16 mouse cellular contexts compared by ENCODE assay signal in genomic region chr6:117652012-117652411, GRCm38 (mm10).
DNase-seq lines count a peak whose midpoint lies in the region; ATAC-seq and TF ChIP-seq lines count a peak whose summit lies in the region.
"Had no signal": no experiment of that assay in that cellular context is flagged by ENCODE, and none has a peak within 500 bp of the region (broad histone marks: within the 10 kb centered on the region; RNA-seq: fewer than 3 reads in every experiment).

No protein-coding gene starts in this region.

- peak; percentile 96 for DNase-seq in heart, adult 11 months
- DNase-seq in heart, postnatal 25 days (ENCODE audit: low spot score): no peak
- peak; percentile 49 for DNase-seq in 3134 (ENCODE audit: extremely low read depth, insufficient read length, low spot score)
- DNase-seq in embryonic facial prominence, embryonic 10.5 days (ENCODE audit: low spot score): no peak
- no peak for DNase-seq in limb, embryonic 10.5 days (ENCODE audit: low spot score)
- DNase-seq in embryo, embryonic 10 days (ENCODE audit: low spot score): no peak
- DNase-seq: adrenal gland, adult 2 months; cerebellum, adult 2 months; embryo, embryonic 11 days; gastrocnemius, postnatal 14 days; thymus, postnatal 4 days had no signal

- no peaks in the 10 kb centered on the region for H3K36me3 ChIP-seq in embryonic facial prominence, embryonic 10.5 days (replicated peaks)
- no peaks in the 10 kb centered on the region for H3K36me3 ChIP-seq in limb, embryonic 10.5 days
- H3K36me3 ChIP-seq in midbrain, embryonic 13.5 days: no peaks in the 10 kb centered on the region
- no peaks in the 10 kb centered on the region for H3K36me3 ChIP-seq in intestine, postnatal 0 days (ENCODE audit: control insufficient read depth, insufficient read depth)
- H3K36me3 ChIP-seq: midbrain, embryonic 12.5 days had no signal

- H3K9ac ChIP-seq in midbrain, embryonic 13.5 days (replicated peaks): no peak overlapping the region
- H3K9ac ChIP-seq in intestine, postnatal 0 days (ENCODE audit: low read depth, low read length): no peak overlapping the region
- H3K9ac ChIP-seq: midbrain, embryonic 12.5 days had no signal

- H3K9me3 ChIP-seq in embryonic facial prominence, embryonic 10.5 days: no peaks in the 10 kb centered on the region
- H3K9me3 ChIP-seq in limb, embryonic 10.5 days (replicated peaks): no peaks in the 10 kb centered on the region
- no peaks in the 10 kb centered on the region for H3K9me3 ChIP-seq in midbrain, embryonic 13.5 days
- H3K9me3 ChIP-seq in intestine, postnatal 0 days (ENCODE audit: control insufficient read depth): no peaks in the 10 kb centered on the region
- H3K9me3 ChIP-seq: midbrain, embryonic 12.5 days had no signal

- H3K27ac ChIP-seq in embryonic facial prominence, embryonic 10.5 days (replicated peaks): peak overlapping the region; percentile 42
- H3K27ac ChIP-seq in limb, embryonic 10.5 days: peak overlapping the region; percentile 22; the same call in 1 of the 2 replicates
- H3K27ac ChIP-seq in midbrain, embryonic 13.5 days: no peak overlapping the region
- no peak overlapping the region for H3K27ac ChIP-seq in intestine, postnatal 0 days (ENCODE audit: low read depth, low read length)
- H3K27ac ChIP-seq: macrophage; midbrain, embryonic 12.5 days had no signal

- no peak overlapping the region for H3K4me2 ChIP-seq in midbrain, embryonic 13.5 days (replicated peaks)
- H3K4me2 ChIP-seq in intestine, postnatal 0 days (replicated peaks; ENCODE audit: low read depth): no peak overlapping the region
- H3K4me2 ChIP-seq: liver, embryonic 11.5 days; midbrain, embryonic 12.5 days had no signal

- WGBS in embryonic facial prominence, embryonic 10.5 days: 54% methylated on average over 3 of the region's 3 CpGs
- 58% methylated on average over 3 of the region's 3 CpGs for WGBS in limb, embryonic 10.5 days
- WGBS in midbrain, embryonic 13.5 days: 60% methylated on average over 3 of the region's 3 CpGs
- WGBS in intestine, postnatal 0 days: 30% methylated on average over 3 of the region's 3 CpGs

- intact Hi-C loops in heart, postnatal 25 days (cut with DNase I): loop anchor here (10.0 kb wide), 1 partner anchor 477 kb away; no protein-coding TSS in a partner anchor

- no peak for TF ChIP-seq CTCF in intestine, postnatal 0 days (IDR thresholded peaks at IDR 0.05; ENCODE audit: low read depth)

- H3K27me3 ChIP-seq in embryonic facial prominence, embryonic 10.5 days (replicated peaks; ENCODE audit: low read depth, poor library complexity, severe bottlenecking): no peaks in the 10 kb centered on the region
- 0 out of 2 replicates have a peak, but pooled peaks cover 5% of the 10 kb centered on the region for H3K27me3 ChIP-seq in limb, embryonic 10.5 days (ENCODE audit: low read depth, poor library complexity, severe bottlenecking)
- no peaks in the 10 kb centered on the region for H3K27me3 ChIP-seq in midbrain, embryonic 13.5 days
- H3K27me3 ChIP-seq in intestine, postnatal 0 days (replicated peaks; ENCODE audit: control insufficient read depth, insufficient read depth, low read length): no peaks in the 10 kb centered on the region
- H3K27me3 ChIP-seq: midbrain, embryonic 12.5 days had no signal

- no peak for ATAC-seq in midbrain, embryonic 13.5 days
- ATAC-seq in intestine, postnatal 0 days: no peak

- H3K4me1 ChIP-seq in embryonic facial prominence, embryonic 10.5 days: peaks cover 22% of the 10 kb centered on the region
- peaks cover 26% of the 10 kb centered on the region for H3K4me1 ChIP-seq in limb, embryonic 10.5 days
- no peaks in the 10 kb centered on the region for H3K4me1 ChIP-seq in midbrain, embryonic 13.5 days (replicated peaks)
- H3K4me1 ChIP-seq in intestine, postnatal 0 days (replicated peaks; ENCODE audit: control insufficient read depth, insufficient read depth, low read length): 0 out of 2 replicates have a peak, but pooled peaks cover 3% of the 10 kb centered on the region
- H3K4me1 ChIP-seq: midbrain, embryonic 12.5 days had no signal

- H3K4me3 ChIP-seq in embryonic facial prominence, embryonic 10.5 days: no peak overlapping the region
- no peak overlapping the region for H3K4me3 ChIP-seq in limb, embryonic 10.5 days
- no peak overlapping the region for H3K4me3 ChIP-seq in midbrain, embryonic 13.5 days (replicated peaks)
- no peak overlapping the region for H3K4me3 ChIP-seq in intestine, postnatal 0 days (ENCODE audit: low read depth, low read length)
- H3K4me3 ChIP-seq: midbrain, embryonic 12.5 days had no signal

Comparison
In these comparisons a context has a peak if more than half of its experiments do, and no peak if none do; other contexts are left out.
1. DNase-seq: peak in heart, adult 11 months (single experiment) and 3134 (single experiment); none in heart, postnatal 25 days (single experiment), embryonic facial prominence, embryonic 10.5 days (single experiment), limb, embryonic 10.5 days (single experiment) and embryo, embryonic 10 days (single experiment).
2. H3K27ac ChIP-seq: peak in embryonic facial prominence, embryonic 10.5 days (single experiment) and limb, embryonic 10.5 days (single experiment); none in midbrain, embryonic 13.5 days (single experiment) and intestine, postnatal 0 days (single experiment).